Mouse (Mus musculus) embryonic facial prominence, embryonic 15.5 days (tissue): ENCODE measurements around the gene Hdac4. TPM values are rescaled to one million over a fixed set of nuclear protein-coding genes. Genes with fewer than 3 reads are reported as not detected.

Experiments
- ATAC-seq: fragments of 200-750 bp; cut with Nextera tagmentation; 2 replicates; pipeline ENCODE4 v1.8.0; 2017; ENCODE audit warnings: low read depth, moderate TSS enrichment; ENCODE audit not compliant: insufficient number of reproducible peaks, low FRiP score, low TSS enrichment
- H3K27ac ChIP-seq: fragments of 300-500 bp; sonication (generic); replicated peaks from 2 replicates; pipeline ENCODE4 v1.5.1; 2015; ENCODE audit warnings: mild to moderate bottlenecking, inconsistent platforms
- H3K27me3 ChIP-seq: fragments of 300-500 bp; sonication (generic); 2 replicates; pipeline ENCODE4 v1.6.1; 2015; ENCODE audit warnings: inconsistent platforms
- H3K36me3 ChIP-seq: fragments of 300-500 bp; sonication (generic); 2 replicates; pipeline ENCODE4 v1.6.1; 2015; ENCODE audit warnings: mild to moderate bottlenecking, inconsistent platforms
- H3K4me1 ChIP-seq: fragments of 300-500 bp; sonication (generic); 2 replicates; pipeline ENCODE4 v1.6.1; 2015; ENCODE audit warnings: inconsistent platforms
- H3K4me2 ChIP-seq: fragments of 300-500 bp; sonication (generic); replicated peaks from 2 replicates; pipeline ENCODE4 v1.6.1; 2015; ENCODE audit warnings: mild to moderate bottlenecking, inconsistent platforms
- H3K4me3 ChIP-seq: fragments of 300-500 bp; sonication (generic); replicated peaks from 2 replicates; pipeline ENCODE4 v1.5.1; 2015; ENCODE audit warnings: mild to moderate bottlenecking, inconsistent platforms
- H3K9ac ChIP-seq: fragments of 300-500 bp; sonication (generic); 2 replicates; pipeline ENCODE4 v1.6.1; 2015; ENCODE audit warnings: inconsistent platforms
- H3K9me3 ChIP-seq: fragments of 300-500 bp; sonication (generic); replicated peaks from 2 replicates; pipeline ENCODE4 v1.6.1; 2016; ENCODE audit warnings: inconsistent platforms
- WGBS: fragments of 180-500 bp; shearing (Covaris S2); methylation state at CpG from one replicate; pipeline ENCODE4 v1.1.7; 2015; 5-methylcytosine and 5-hydroxymethylcytosine counted together
- polyA plus RNA-seq: library from polyadenylated mRNA; unstranded; fragments of >200 nt; fragmentation: Nextera tagmentation; extraction: Ambion mirVana; gene quantifications from 2 replicates; pipeline ENCODE4 v1.2.1, GENCODE M21; 2015

The Hdac4 gene
- polyA plus RNA-seq, 1 experiment from 2014 or later, result 27.5 TPM

DNA sequence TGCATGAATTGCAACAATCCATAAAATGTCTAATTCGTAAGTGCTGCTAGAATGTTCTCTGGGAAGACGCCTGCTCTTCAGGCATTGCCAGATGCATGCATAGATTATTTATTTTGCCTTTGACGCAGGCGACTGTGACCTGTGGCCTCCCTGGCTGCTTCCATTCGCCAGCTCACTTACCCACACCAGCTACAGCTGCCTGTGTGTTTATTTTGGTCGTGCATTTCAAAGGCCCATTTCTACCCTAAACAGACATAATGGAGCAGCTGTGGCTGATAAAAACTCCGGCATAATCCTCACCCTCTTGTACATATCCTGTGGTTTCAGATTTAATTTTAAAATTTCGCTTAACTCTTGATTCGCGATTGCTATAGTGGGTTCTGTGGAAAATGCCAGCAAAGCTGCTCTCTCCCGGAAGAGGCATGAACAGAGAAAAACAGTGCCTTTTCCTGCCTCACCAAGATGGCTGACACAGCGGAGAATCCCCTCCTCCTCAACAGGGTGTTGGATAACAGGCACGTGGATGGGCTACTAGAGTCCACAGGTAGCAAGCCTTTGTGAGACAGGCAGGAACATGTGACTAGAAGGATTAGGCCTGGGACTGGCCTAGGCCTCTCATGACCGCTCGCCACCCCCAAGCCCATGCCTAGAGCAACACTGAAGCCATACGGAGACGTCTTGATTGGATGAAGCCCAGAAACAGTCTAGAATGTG is 7.3 kb upstream of the Hdac4 start:
- Histone ChIP-seq H3K4me1 (peaks cover 13% of the 10 kb centered on the region; the same call in 1 of the 2 replicates), H3K9me3 (no peaks in the 10 kb centered on the region), H3K4me3 (no peak overlapping the region), H3K36me3 (no peaks in the 10 kb centered on the region), H3K9ac (no peak overlapping the region), H3K27ac (peak overlapping the region; percentile 65), H3K27me3 (no peaks in the 10 kb centered on the region), H3K4me2 (no peak overlapping the region)
- 51% methylated on average over 17 of the region's 17 CpGs for WGBS
- peak; percentile 60; the same call in 1 of the 2 replicates for ATAC-seq

GRCm38 (mm10) chr1:92190463-92190862 is 5.0 kb downstream of the Hdac4 start:
- no peaks in the 10 kb centered on the region for H3K4me1 ChIP-seq
- no peaks in the 10 kb centered on the region for H3K9me3 ChIP-seq
- H3K4me3 ChIP-seq, result no peak overlapping the region
- no peak for ATAC-seq
- H3K27me3 ChIP-seq, result no peaks in the 10 kb centered on the region
- H3K9ac ChIP-seq, result no peak overlapping the region
- H3K36me3 ChIP-seq, result no peaks in the 10 kb centered on the region
- 83% methylated on average over 3 of the region's 3 CpGs for WGBS
- H3K4me2 ChIP-seq, result no peak overlapping the region
- no peak overlapping the region for H3K27ac ChIP-seq

- 87% methylated on average over 3 of the region's 3 CpGs for WGBS
These were observed 8.4 kb downstream of the Hdac4 start for GRCm38 (mm10) chr1:92187137-92187536.

DNA sequence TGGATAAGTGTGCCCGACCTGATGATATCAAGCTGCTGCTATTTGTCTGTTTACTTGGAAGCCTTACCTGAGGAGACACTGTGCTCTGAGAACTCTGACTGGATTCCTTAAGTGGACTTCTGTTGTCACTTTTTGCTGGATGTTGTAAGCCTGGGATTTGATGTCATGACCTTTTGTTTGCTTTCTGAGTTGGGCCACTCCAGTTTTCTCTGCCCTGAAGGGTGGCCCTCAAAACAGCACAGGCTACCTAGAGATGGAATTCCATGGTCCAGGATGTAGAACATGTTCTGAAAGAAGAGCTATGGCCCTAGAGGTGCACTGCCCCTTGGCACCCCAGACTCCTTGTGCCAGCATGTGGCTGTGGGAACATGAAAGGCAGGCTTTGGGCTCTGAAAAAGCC is 10.9 kb downstream of the Hdac4 start:
- Histone ChIP-seq H3K9me3 (no peaks in the 10 kb centered on the region), H3K4me2 (no peak overlapping the region), H3K9ac (no peak overlapping the region), H3K4me3 (no peak overlapping the region), H3K36me3 (no peaks in the 10 kb centered on the region), H3K27me3 (no peaks in the 10 kb centered on the region), H3K4me1 (peaks cover 5% of the 10 kb centered on the region; the same call in 1 of the 2 replicates), H3K27ac (no peak overlapping the region)
- no peak for ATAC-seq
- WGBS, result 70% methylated on average over 1 of the region's 1 CpGs

More at GRCm38 (mm10) chr1:92187137-92187536, 8.4 kb downstream of the Hdac4 start:
- Histone ChIP-seq H3K4me3 (no peak overlapping the region), H3K27me3 (no peaks in the 10 kb centered on the region), H3K9ac (no peak overlapping the region), H3K36me3 (no peaks in the 10 kb centered on the region), H3K9me3 (no peaks in the 10 kb centered on the region), H3K4me1 (no peaks in the 10 kb centered on the region), H3K27ac (no peak overlapping the region), H3K4me2 (no peak overlapping the region)
- no peak for ATAC-seq

- H3K9me3 ChIP-seq, result no peaks in the 10 kb centered on the region
- WGBS, result 75% methylated on average over 5 of the region's 5 CpGs
- H3K27ac ChIP-seq, result no peak overlapping the region
- H3K27me3 ChIP-seq, result no peaks in the 10 kb centered on the region
- no peaks in the 10 kb centered on the region for H3K36me3 ChIP-seq
- no peak overlapping the region for H3K4me3 ChIP-seq
- H3K4me1 ChIP-seq, result peaks cover 14% of the 10 kb centered on the region
- no peak overlapping the region for H3K4me2 ChIP-seq
- ATAC-seq, result no peak
- H3K9ac ChIP-seq, result no peak overlapping the region
These were observed 12.3 kb downstream of the Hdac4 start for GRCm38 (mm10) chr1:92183101-92183790.

GRCm38 (mm10) chr1:92181970-92182369 is 13.5 kb downstream of the Hdac4 start:
- no peak overlapping the region for H3K9ac ChIP-seq
- H3K4me2 ChIP-seq, result no peak overlapping the region
- no peaks in the 10 kb centered on the region for H3K27me3 ChIP-seq
- no peaks in the 10 kb centered on the region for H3K9me3 ChIP-seq
- no peak overlapping the region for H3K4me3 ChIP-seq
- H3K36me3 ChIP-seq, result no peaks in the 10 kb centered on the region
- H3K27ac ChIP-seq, result no peak overlapping the region
- peaks cover 26% of the 10 kb centered on the region for H3K4me1 ChIP-seq
- ATAC-seq, result no peak
- WGBS, result 77% methylated on average over 2 of the region's 2 CpGs

GRCm38 (mm10) chr1:92180141-92181137 is 15.1 kb downstream of the Hdac4 start:
- H3K27ac ChIP-seq, result peak overlapping the region; percentile 100
- under 1% methylated on average over 91 of the region's 97 CpGs for WGBS
- peak overlapping the region; percentile 73 for H3K4me2 ChIP-seq
- no peaks in the 10 kb centered on the region for H3K27me3 ChIP-seq
- peak; percentile 98 for ATAC-seq
- no peaks in the 10 kb centered on the region for H3K36me3 ChIP-seq
- peaks cover 28% of the 10 kb centered on the region for H3K4me1 ChIP-seq
- no peaks in the 10 kb centered on the region for H3K9me3 ChIP-seq
- H3K4me3 ChIP-seq, result peak overlapping the region; percentile 75
- H3K9ac ChIP-seq, result peak overlapping the region; percentile 79

- H3K9me3 ChIP-seq, result no peaks in the 10 kb centered on the region
- no peaks in the 10 kb centered on the region for H3K27me3 ChIP-seq
- H3K36me3 ChIP-seq, result no peaks in the 10 kb centered on the region
- H3K27ac ChIP-seq, result peak overlapping the region; percentile 92
- peak overlapping the region; percentile 75 for H3K4me3 ChIP-seq
- H3K4me2 ChIP-seq, result peak overlapping the region; percentile 52
- ATAC-seq, result no peak
- under 1% methylated on average over 53 of the region's 61 CpGs for WGBS
- peak overlapping the region; percentile 59 for H3K9ac ChIP-seq
- H3K4me1 ChIP-seq, result peaks cover 36% of the 10 kb centered on the region
These were observed 16.0 kb downstream of the Hdac4 start for GRCm38 (mm10) chr1:92179489-92180006.

DNA sequence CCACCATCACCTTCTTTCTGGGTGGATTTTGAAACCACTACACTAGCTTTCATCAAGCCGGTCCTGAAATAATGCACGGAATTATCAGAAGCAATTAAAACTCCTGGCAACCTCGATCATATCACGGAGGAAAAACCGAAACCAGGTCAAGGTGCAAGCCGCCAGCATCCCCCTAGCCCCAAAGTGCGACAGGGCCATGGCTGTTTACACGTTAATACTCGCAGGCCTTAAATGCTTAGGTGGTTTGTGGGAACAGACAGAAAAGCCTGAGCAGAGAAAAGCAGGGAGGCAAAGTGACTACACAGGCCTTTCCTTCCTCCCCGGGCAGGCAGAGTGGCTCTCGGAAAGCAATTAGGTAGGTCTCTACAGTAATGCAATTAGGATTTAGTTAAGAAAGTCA is 16.4 kb downstream of the Hdac4 start:
- Histone ChIP-seq H3K36me3 (no peaks in the 10 kb centered on the region), H3K27ac (peak overlapping the region; percentile 92), H3K4me3 (peak overlapping the region; percentile 75), H3K9ac (peak overlapping the region; percentile 59), H3K9me3 (no peaks in the 10 kb centered on the region), H3K4me1 (peaks cover 37% of the 10 kb centered on the region), H3K4me2 (peak overlapping the region; percentile 52), H3K27me3 (no peaks in the 10 kb centered on the region)
- 4% methylated on average over 11 of the region's 11 CpGs for WGBS
- ATAC-seq, result no peak

DNA sequence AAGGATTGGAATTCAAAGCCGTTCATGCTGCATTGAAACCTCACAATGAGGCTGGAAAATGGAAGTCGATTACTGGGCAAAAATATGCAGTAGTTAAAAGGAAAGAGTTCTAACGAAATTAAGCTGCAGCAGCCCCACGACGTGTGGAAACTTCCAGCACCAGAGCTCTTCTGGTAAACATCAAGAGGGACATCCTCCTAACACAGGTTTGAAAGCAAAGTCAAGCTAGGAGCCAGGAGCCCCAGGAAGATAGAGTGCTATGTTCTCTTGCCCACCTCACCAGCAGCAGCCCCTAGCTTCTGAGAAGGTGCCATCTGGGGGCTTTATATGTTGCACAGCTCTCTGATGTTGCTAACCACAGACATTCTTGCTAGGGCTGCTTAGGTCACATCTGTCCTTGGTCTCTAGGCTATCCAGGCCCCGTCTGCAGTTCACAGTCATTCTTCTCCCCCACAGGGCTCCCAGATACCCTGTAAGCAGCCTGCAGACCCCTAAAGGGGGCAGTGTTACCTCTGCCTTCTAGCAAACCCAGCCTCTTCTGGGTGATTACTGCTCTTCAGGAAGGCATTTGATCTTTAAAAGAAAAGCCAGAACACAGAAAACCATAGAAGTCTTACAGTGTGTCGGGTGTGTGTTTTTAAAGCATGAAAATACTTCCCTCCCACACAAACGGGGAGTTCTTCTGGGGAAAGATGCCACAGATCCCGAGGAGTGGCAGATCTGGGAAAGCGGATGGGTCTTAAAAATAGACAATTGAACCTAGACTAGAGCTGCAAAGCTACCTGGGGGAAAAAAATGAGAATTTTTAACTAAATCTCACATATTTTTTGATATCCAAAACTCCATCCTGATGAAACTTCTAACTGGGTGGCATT is 17.2 kb downstream of the Hdac4 start:
- Histone ChIP-seq H3K27me3 (no peaks in the 10 kb centered on the region), H3K4me2 (peak overlapping the region; percentile 52), H3K27ac (peak overlapping the region; percentile 92), H3K9ac (no peak overlapping the region), H3K36me3 (no peaks in the 10 kb centered on the region), H3K4me3 (peak overlapping the region; percentile 75), H3K9me3 (no peaks in the 10 kb centered on the region), H3K4me1 (peaks cover 41% of the 10 kb centered on the region)
- WGBS, result 23% methylated on average over 10 of the region's 10 CpGs
- ATAC-seq, result no peak
